Mouse (Mus musculus) inflammation-experienced regulatory T-cells, adult 6 months (primary cell): ENCODE data around the gene Mtch1. TPM values are rescaled to one million over a fixed set of nuclear protein-coding genes. Genes with fewer than 3 reads are reported as not detected.
"Not testable (repeated sequence)": the region's sequence is repeated elsewhere in the genome, so short reads cannot be mapped to it uniquely, and the experiment has no call there.

Experiments
- ATAC-seq: one replicate; pipeline ENCODE4 v1.8.0; 2017
- polyA plus RNA-seq, 3 experiments: library from polyadenylated mRNA; unstranded; fragments of 100-300 nt; shearing (Covaris generic); gene quantifications; one replicate each; pipeline ENCODE4 v1.2.1; 2017

Gene Mtch1
- polyA plus RNA-seq, 3 experiments from 2014 or later = 13.4 to 15.9 (median 13.4) TPM

- ATAC-seq = no peak
These were observed 15.5 kb downstream of the Mtch1 start for GRCm38 (mm10) chr17:29332186-29332685.

GRCm38 (mm10) chr17:29330671-29331410 lies 16.9 kb downstream of the Mtch1 start:
- ATAC-seq = no peak

GRCm38 (mm10) chr17:29330221-29330620 lies 17.5 kb downstream of the Mtch1 start:
- ATAC-seq = no peak

- no peak for ATAC-seq
These were observed 20.0 kb downstream of the Mtch1 start for GRCm38 (mm10) chr17:29327691-29328090.

- no peak for ATAC-seq
These were observed 20.9 kb downstream of the Mtch1 start for GRCm38 (mm10) chr17:29326531-29327529.

GRCm38 (mm10) chr17:29325831-29326230 lies 21.9 kb downstream of the Mtch1 start:
- ATAC-seq = no peak

- no peak for ATAC-seq
These were observed 24.1 kb downstream of the Mtch1 start for GRCm38 (mm10) chr17:29323625-29324024.

GRCm38 (mm10) chr17:29322603-29322962 lies 25.2 kb downstream of the Mtch1 start:
- no peak for ATAC-seq

- no peak for ATAC-seq
These were observed 25.8 kb downstream of the Mtch1 start for GRCm38 (mm10) chr17:29321765-29322602.

- no peak for ATAC-seq
These were observed 27.7 kb downstream of the Mtch1 start for GRCm38 (mm10) chr17:29319881-29320639.

- no peak for ATAC-seq
These were observed 28.3 kb downstream of the Mtch1 start for GRCm38 (mm10) chr17:29319476-29319875.

- no peak for ATAC-seq
These were observed 28.9 kb downstream of the Mtch1 start for GRCm38 (mm10) chr17:29318731-29319250.

GRCm38 (mm10) chr17:29317380-29317779 lies 30.4 kb downstream of the Mtch1 start, which contains the start of gene Pi16:
Gene Pi16 (plus strand): TSS chr17:29317680.
- ATAC-seq = not testable (repeated sequence)

- no peak for ATAC-seq
These were observed 30.8 kb downstream of the Mtch1 start for GRCm38 (mm10) chr17:29316891-29317290.

- ATAC-seq = no peak
These were observed 31.9 kb downstream of the Mtch1 start for GRCm38 (mm10) chr17:29315672-29316465.

GRCm38 (mm10) chr17:29313300-29313699 lies 34.4 kb downstream of the Mtch1 start:
- ATAC-seq = no peak

GRCm38 (mm10) chr17:29312082-29312481 lies 35.7 kb downstream of the Mtch1 start:
- ATAC-seq = no peak

- no peak for ATAC-seq
These were observed 36.1 kb downstream of the Mtch1 start for GRCm38 (mm10) chr17:29311602-29312001.

- no peak for ATAC-seq
These were observed 37.6 kb downstream of the Mtch1 start for GRCm38 (mm10) chr17:29310056-29310623.

GRCm38 (mm10) chr17:29305871-29306270 lies 41.9 kb downstream of the Mtch1 start:
- ATAC-seq = no peak
